Mouse (Mus musculus) CH12.LX (cell line): ENCODE measurements around the gene Fut11.

Experiments used
- CHD1 ChIP-seq: IDR thresholded peaks from 2 replicates; pipeline ENCODE4 v1.6.1; 2012; ENCODE audit warnings: low read depth, low read length, improper control_type of control experiment, inconsistent platforms
- CTCF ChIP-seq, 2 experiments: IDR thresholded peaks in 1 of 2; conservative IDR thresholded peaks in 1 of 2; 2 replicates each; pipeline ENCODE4 v1.5.1; 2011 to 2012; ENCODE audit warnings: low read depth in 2 of 2, low read length in 2 of 2, improper control_type of control experiment in 1 of 2, inconsistent platforms in 1 of 2, mild to moderate bottlenecking in 1 of 2, moderate library complexity in 1 of 2
- EP300 ChIP-seq: IDR thresholded peaks from 2 replicates; pipeline ENCODE4 v1.6.1; 2011; ENCODE audit warnings: low read length, improper control_type of control experiment
- HCFC1 ChIP-seq: IDR thresholded peaks from 2 replicates; pipeline ENCODE4 v1.6.1; 2012; ENCODE audit warnings: low read depth, mild to moderate bottlenecking, inconsistent platforms, low read length, improper control_type of control experiment
- POLR2A ChIP-seq: IDR thresholded peaks from 2 replicates; pipeline ENCODE4 v1.6.1; 2011; ENCODE audit warnings: low read depth, mild to moderate bottlenecking, improper control_type of control experiment, low read length
- ZC3H11A ChIP-seq: IDR thresholded peaks from 2 replicates; pipeline ENCODE4 v1.6.1; 2012; ENCODE audit warnings: low read depth, mild to moderate bottlenecking, inconsistent platforms, low read length, improper control_type of control experiment
- ZNF384 ChIP-seq: IDR thresholded peaks from 2 replicates; pipeline ENCODE4 v1.6.1; 2012; ENCODE audit warnings: low read depth, low read length, improper control_type of control experiment, inconsistent platforms

DNA sequence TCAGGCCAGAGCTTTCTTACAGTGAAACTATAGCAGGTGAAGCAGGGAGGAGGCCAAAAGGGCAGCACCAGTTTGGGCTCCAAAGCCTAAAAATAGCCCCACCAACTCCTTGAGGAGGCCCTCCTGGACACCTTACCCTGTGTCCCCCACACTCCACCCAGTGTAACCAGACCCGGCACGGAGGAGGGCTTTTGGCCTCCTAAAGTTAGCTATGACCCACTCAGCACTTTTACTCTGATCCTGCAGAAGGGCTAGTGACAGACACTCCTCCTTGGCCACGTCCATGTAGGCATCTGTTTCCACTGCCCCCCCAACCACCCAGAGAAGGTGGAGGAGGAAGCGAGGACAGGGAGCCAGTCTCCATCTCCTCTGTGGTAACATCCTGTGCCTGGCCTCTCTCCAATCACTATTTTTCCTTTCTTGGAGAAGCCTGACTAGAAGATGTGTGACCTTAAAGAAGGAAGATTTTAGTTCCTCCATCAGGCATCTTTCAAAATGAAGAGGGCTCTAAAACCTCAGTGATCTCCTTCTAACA lies 43.0 kb upstream of the Fut11 start:
- TF ChIP-seq CTCF (conservative IDR thresholded peaks at IDR 0.05 in 1 of 2, IDR thresholded peaks at IDR 0.05 in 1 of 2; ENCODE audit: low read depth in 2 of 2, low read length in 2 of 2) (no peak), EP300 (no peak), ZNF384 (no peak), POLR2A (no peak), CHD1 (no peak), ZC3H11A (no peak), HCFC1 (no peak)
